Mouse (Mus musculus): ENCODE results near the gene Tbc1d8. TPM values are rescaled to one million over a fixed set of nuclear protein-coding genes. Genes with fewer than 3 reads are reported as not detected.

Tbc1d8 gene
- polyA plus RNA-seq, 1 experiment from 2014 or later: 5.0 TPM

GRCm38 (mm10) chr1:39367045-39367444 lies 111.5 kb downstream of the Tbc1d8 start:
- no peak overlapping the region for H3K9ac ChIP-seq
- H3K9me3 ChIP-seq (replicated peaks): no peaks in the 10 kb centered on the region
- peak overlapping the region; percentile 87 for H3K4me3 ChIP-seq (replicated peaks)
- H3K27me3 ChIP-seq: peaks cover 4% of the 10 kb centered on the region; the same call in 1 of the 2 replicates
- H3K4me1 ChIP-seq (replicated peaks): peaks cover 40% of the 10 kb centered on the region
- ATAC-seq (ENCODE audit: insufficient read depth): no peak
- peaks cover 32% of the 10 kb centered on the region for H3K36me3 ChIP-seq (replicated peaks)
- no peak overlapping the region for H3K27ac ChIP-seq (replicated peaks)
- WGBS (ENCODE audit: insufficient replicate concordance): 25% methylated on average over 6 of the region's 6 CpGs
- H3K4me2 ChIP-seq: peak overlapping the region; percentile 80

GRCm38 (mm10) chr1:39365562-39365961 lies 113.0 kb downstream of the Tbc1d8 start:
- H3K9ac ChIP-seq: no peak overlapping the region
- peaks cover 47% of the 10 kb centered on the region for H3K4me1 ChIP-seq (replicated peaks)
- no peak overlapping the region for H3K4me3 ChIP-seq (replicated peaks)
- H3K9me3 ChIP-seq (replicated peaks): no peaks in the 10 kb centered on the region
- no peak overlapping the region for H3K4me2 ChIP-seq
- no peak for ATAC-seq (ENCODE audit: insufficient read depth)
- peaks cover 17% of the 10 kb centered on the region for H3K36me3 ChIP-seq (replicated peaks)
- H3K27me3 ChIP-seq: peaks cover 4% of the 10 kb centered on the region; the same call in 1 of the 2 replicates
- WGBS (ENCODE audit: insufficient replicate concordance): 69% methylated on average over 1 of the region's 1 CpGs
- no peak overlapping the region for H3K27ac ChIP-seq (replicated peaks)

GRCm38 (mm10) chr1:39362515-39362893 lies 116.1 kb downstream of the Tbc1d8 start:
- Histone ChIP-seq H3K4me2 (peak overlapping the region; percentile 41), H3K4me1 (replicated peaks) (peaks cover 28% of the 10 kb centered on the region), H3K9ac (no peak overlapping the region), H3K36me3 (replicated peaks) (no peaks in the 10 kb centered on the region), H3K27me3 (peaks cover 5% of the 10 kb centered on the region; the same call in 1 of the 2 replicates), H3K4me3 (replicated peaks) (no peak overlapping the region), H3K27ac (replicated peaks) (no peak overlapping the region), H3K9me3 (replicated peaks) (no peaks in the 10 kb centered on the region)
- 29% methylated on average over 7 of the region's 7 CpGs for WGBS (ENCODE audit: insufficient replicate concordance)
- peak; percentile 62 for ATAC-seq (ENCODE audit: insufficient read depth)

- peaks cover 9% of the 10 kb centered on the region; the same call in 1 of the 2 replicates for H3K27me3 ChIP-seq
- H3K4me3 ChIP-seq (replicated peaks): no peak overlapping the region
- peak overlapping the region; percentile 41 for H3K4me2 ChIP-seq
- WGBS (ENCODE audit: insufficient replicate concordance): 42% methylated on average over 24 of the region's 24 CpGs
- H3K4me1 ChIP-seq (replicated peaks): peaks cover 23% of the 10 kb centered on the region
- peak; percentile 47 for ATAC-seq (ENCODE audit: insufficient read depth)
- no peaks in the 10 kb centered on the region for H3K9me3 ChIP-seq (replicated peaks)
- H3K9ac ChIP-seq: no peak overlapping the region
- H3K36me3 ChIP-seq (replicated peaks): no peaks in the 10 kb centered on the region
- H3K27ac ChIP-seq (replicated peaks): no peak overlapping the region
Observed at GRCm38 (mm10) chr1:39361754-39362514, 116.6 kb downstream of the Tbc1d8 start.

GRCm38 (mm10) chr1:39349427-39349826 lies 129.1 kb downstream of the Tbc1d8 start:
- H3K4me1 ChIP-seq (replicated peaks): no peaks in the 10 kb centered on the region
- H3K27me3 ChIP-seq: 0 out of 2 replicates have a peak, but pooled peaks cover 15% of the 10 kb centered on the region
- no peaks in the 10 kb centered on the region for H3K9me3 ChIP-seq (replicated peaks)
- 69% methylated on average over 7 of the region's 7 CpGs for WGBS (ENCODE audit: insufficient replicate concordance)
- H3K36me3 ChIP-seq (replicated peaks): no peaks in the 10 kb centered on the region
- H3K4me3 ChIP-seq (replicated peaks): no peak overlapping the region
- ATAC-seq (ENCODE audit: insufficient read depth): no peak
- no peak overlapping the region for H3K9ac ChIP-seq
- H3K27ac ChIP-seq (replicated peaks): no peak overlapping the region
- H3K4me2 ChIP-seq: no peak overlapping the region

GRCm38 (mm10) chr1:39349001-39349400 lies 129.6 kb downstream of the Tbc1d8 start:
- H3K27me3 ChIP-seq: 0 out of 2 replicates have a peak, but pooled peaks cover 15% of the 10 kb centered on the region
- WGBS (ENCODE audit: insufficient replicate concordance): 60% methylated on average over 1 of the region's 1 CpGs
- H3K4me3 ChIP-seq (replicated peaks): no peak overlapping the region
- no peak overlapping the region for H3K4me2 ChIP-seq
- H3K9ac ChIP-seq: no peak overlapping the region
- no peak overlapping the region for H3K27ac ChIP-seq (replicated peaks)
- H3K9me3 ChIP-seq (replicated peaks): no peaks in the 10 kb centered on the region
- H3K4me1 ChIP-seq (replicated peaks): no peaks in the 10 kb centered on the region
- ATAC-seq (ENCODE audit: insufficient read depth): no peak
- no peaks in the 10 kb centered on the region for H3K36me3 ChIP-seq (replicated peaks)

- 0 out of 2 replicates have a peak, but pooled peaks cover 15% of the 10 kb centered on the region for H3K27me3 ChIP-seq
Observed at GRCm38 (mm10) chr1:39344981-39345600, 133.5 kb downstream of the Tbc1d8 start.

GRCm38 (mm10) chr1:39343242-39343641 lies 135.3 kb downstream of the Tbc1d8 start:
- no peaks in the 10 kb centered on the region for H3K36me3 ChIP-seq (replicated peaks)
- no peak overlapping the region for H3K9ac ChIP-seq
- no peak for ATAC-seq (ENCODE audit: insufficient read depth)
- no peaks in the 10 kb centered on the region for H3K9me3 ChIP-seq (replicated peaks)
- no peak overlapping the region for H3K27ac ChIP-seq (replicated peaks)
- H3K27me3 ChIP-seq: peaks cover 20% of the 10 kb centered on the region; the same call in 1 of the 2 replicates
- H3K4me3 ChIP-seq (replicated peaks): no peak overlapping the region
- H3K4me2 ChIP-seq: no peak overlapping the region
- WGBS (ENCODE audit: insufficient replicate concordance): 63% methylated on average over 5 of the region's 5 CpGs
- H3K4me1 ChIP-seq (replicated peaks): no peaks in the 10 kb centered on the region

More at GRCm38 (mm10) chr1:39344981-39345600, 133.5 kb downstream of the Tbc1d8 start:
- Histone ChIP-seq H3K9me3 (replicated peaks) (no peaks in the 10 kb centered on the region), H3K4me1 (replicated peaks) (no peaks in the 10 kb centered on the region), H3K27ac (replicated peaks) (no peak overlapping the region), H3K4me3 (replicated peaks) (no peak overlapping the region), H3K9ac (no peak overlapping the region), H3K4me2 (no peak overlapping the region), H3K36me3 (replicated peaks) (no peaks in the 10 kb centered on the region)
- 57% methylated on average over 21 of the region's 21 CpGs for WGBS (ENCODE audit: insufficient replicate concordance)
- no peak for ATAC-seq (ENCODE audit: insufficient read depth)

GRCm38 (mm10) chr1:39341807-39342206 lies 136.7 kb downstream of the Tbc1d8 start:
- WGBS (ENCODE audit: insufficient replicate concordance): 67% methylated on average over 4 of the region's 4 CpGs
- no peaks in the 10 kb centered on the region for H3K9me3 ChIP-seq (replicated peaks)
- H3K27me3 ChIP-seq: peaks cover 20% of the 10 kb centered on the region; the same call in 1 of the 2 replicates
- no peak overlapping the region for H3K4me2 ChIP-seq
- no peak overlapping the region for H3K9ac ChIP-seq
- ATAC-seq (ENCODE audit: insufficient read depth): no peak
- H3K4me3 ChIP-seq (replicated peaks): no peak overlapping the region
- H3K36me3 ChIP-seq (replicated peaks): no peaks in the 10 kb centered on the region
- no peak overlapping the region for H3K27ac ChIP-seq (replicated peaks)
- H3K4me1 ChIP-seq (replicated peaks): no peaks in the 10 kb centered on the region

GRCm38 (mm10) chr1:39340647-39341046 lies 137.9 kb downstream of the Tbc1d8 start:
- H3K9ac ChIP-seq: no peak overlapping the region
- 13% methylated on average over 8 of the region's 8 CpGs for WGBS (ENCODE audit: insufficient replicate concordance)
- no peak for ATAC-seq (ENCODE audit: insufficient read depth)

GRCm38 (mm10) chr1:39340156-39340555 lies 138.4 kb downstream of the Tbc1d8 start:
- Histone ChIP-seq H3K4me2 (no peak overlapping the region), H3K27me3 (peaks cover 29% of the 10 kb centered on the region), H3K36me3 (replicated peaks) (no peaks in the 10 kb centered on the region), H3K9me3 (replicated peaks) (no peaks in the 10 kb centered on the region), H3K4me1 (replicated peaks) (no peaks in the 10 kb centered on the region), H3K4me3 (replicated peaks) (no peak overlapping the region), H3K9ac (no peak overlapping the region), H3K27ac (replicated peaks) (no peak overlapping the region)
- WGBS (ENCODE audit: insufficient replicate concordance): 55% methylated on average over 6 of the region's 6 CpGs
- no peak for ATAC-seq (ENCODE audit: insufficient read depth)

More at GRCm38 (mm10) chr1:39340647-39341046, 137.9 kb downstream of the Tbc1d8 start:
- Histone ChIP-seq H3K27ac (replicated peaks) (no peak overlapping the region), H3K36me3 (replicated peaks) (no peaks in the 10 kb centered on the region), H3K9me3 (replicated peaks) (no peaks in the 10 kb centered on the region), H3K27me3 (peaks cover 29% of the 10 kb centered on the region), H3K4me3 (replicated peaks) (no peak overlapping the region), H3K4me1 (replicated peaks) (no peaks in the 10 kb centered on the region), H3K4me2 (no peak overlapping the region)
